8 mouse cellular contexts compared by ENCODE assay signal in genomic region chr7:39518362-39518761, GRCm38 (mm10). TPM values are rescaled to one million over a fixed set of nuclear protein-coding genes. Genes with fewer than 3 reads are reported as not detected.
DNase-seq lines count a peak whose midpoint lies in the region; ATAC-seq lines count a peak whose summit lies in the region.

No protein-coding gene starts in this region.

- no peaks in the 10 kb centered on the region for H3K36me3 ChIP-seq in stomach, embryonic 15.5 days

- peak overlapping the region; percentile 22 for H3K4me3 ChIP-seq in stomach, embryonic 15.5 days (replicated peaks)

- no peak for ATAC-seq in stomach, embryonic 15.5 days (ENCODE audit: insufficient read depth, low FRiP score, low read depth)
- ATAC-seq in erythroid progenitor cell, adult 5-6 weeks (replicated peaks; ENCODE audit: low FRiP score, poor library complexity, severe bottlenecking) = no peak

- H3K9ac ChIP-seq in stomach, embryonic 15.5 days = no peak overlapping the region

- DNase-seq in urinary bladder, adult 18-20 months (ENCODE audit: low spot score in 2 of 2) = peak; percentile 2 to 8
- DNase-seq in urinary bladder, postnatal 10 days (ENCODE audit: low spot score) = no peak
- DNase-seq in embryo, embryonic 11 days = peak; percentile 30
- peak; percentile 26 to 32 for DNase-seq in heart, postnatal 10 days
- peak; percentile 12 for DNase-seq in layer of hippocampus, adult 9-10 months (ENCODE audit: low spot score)
- peak; percentile 17 for DNase-seq in lung, postnatal 14 days

- no peaks in the 10 kb centered on the region for H3K27me3 ChIP-seq in stomach, embryonic 15.5 days (replicated peaks)

- H3K27ac ChIP-seq in stomach, embryonic 15.5 days = no peak overlapping the region

- WGBS in stomach, embryonic 15.5 days = 82% methylated on average over 12 of the region's 12 CpGs

- no peaks in the 10 kb centered on the region for H3K9me3 ChIP-seq in stomach, embryonic 15.5 days

- intact Hi-C loops in heart, postnatal 10 days (cut with DNase I) = loop anchor here (5.0 kb wide), 1 partner anchor 71 kb away; no protein-coding TSS in a partner anchor

- no peaks in the 10 kb centered on the region for H3K4me1 ChIP-seq in stomach, embryonic 15.5 days

- peak overlapping the region; percentile 37; the same call in 1 of the 2 replicates for H3K4me2 ChIP-seq in stomach, embryonic 15.5 days

RNA-seq across cellular contexts. Expression of gene Zfp619, which starts 0.8 kb away (rescaled TPM):
- 1 to 10 TPM; 2.8 to 3.1 TPM for total RNA-seq in heart, postnatal 10 days (2021)
- polyA plus RNA-seq in stomach, embryonic 15.5 days (2015; fragmentation: Nextera tagmentation; extraction: Ambion mirVana) = 1.4 TPM in 2 replicates
- 2.1 and 2.9 TPM in 2 replicates for total RNA-seq in erythroid progenitor cell, adult 5-6 weeks (2015; ENCODE audit: low replicate concordance)
- total RNA-seq in erythroid progenitor cell, adult 5-6 weeks (2017; ENCODE audit: low replicate concordance) = 0.30 and 0.77 TPM in 2 replicates
